In the genomic region with DNA sequence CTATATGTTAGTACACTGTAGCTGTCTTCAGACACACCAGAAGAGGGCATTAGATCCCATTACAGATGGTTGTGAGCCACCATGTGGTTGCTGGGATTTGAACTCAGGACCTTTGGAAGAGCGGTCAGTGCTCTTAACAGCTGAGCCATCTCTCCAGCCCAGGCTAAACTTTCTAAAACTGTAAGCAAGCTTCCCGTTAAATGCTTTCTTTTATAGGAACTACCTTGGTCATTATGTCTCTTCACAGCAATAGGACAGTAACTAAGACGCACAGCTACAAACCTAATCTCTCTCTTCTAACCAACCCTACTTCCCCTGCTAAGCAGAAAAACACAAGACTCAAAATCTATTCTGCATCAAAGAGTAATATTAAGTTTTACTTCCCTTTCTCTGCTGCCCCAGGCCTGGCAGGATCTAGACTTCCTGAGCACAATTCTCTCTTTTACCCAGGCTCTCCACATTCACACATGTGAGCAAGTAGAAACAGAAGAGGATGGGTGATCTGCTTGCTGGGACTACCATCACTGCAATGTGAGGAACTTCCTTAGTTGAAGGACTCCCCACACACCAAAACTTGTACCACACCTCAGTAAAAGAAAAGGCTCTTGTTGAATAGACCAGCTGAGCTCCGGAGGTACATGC, we compare ENCODE assay signal across 8 mouse cellular contexts. TPM values are rescaled to one million over a fixed set of nuclear protein-coding genes. Genes with fewer than 3 reads are reported as not detected.
DNase-seq lines count a peak whose midpoint lies in the region; ATAC-seq and TF ChIP-seq lines count a peak whose summit lies in the region.

No protein-coding gene starts in this region.

- 74% methylated on average over 4 of the region's 4 CpGs for WGBS in lung, postnatal 0 days
- 75% methylated on average over 4 of the region's 4 CpGs for WGBS in forebrain, embryonic 12.5 days
- WGBS in liver, embryonic 12.5 days (ENCODE audit: insufficient replicate concordance), result 71% methylated on average over 4 of the region's 4 CpGs
- 72% methylated on average over 4 of the region's 4 CpGs for WGBS in stomach, embryonic 15.5 days

- no peak overlapping the region for H3K9ac ChIP-seq in lung, postnatal 0 days (replicated peaks; ENCODE audit: low read depth)
- no peak overlapping the region for H3K9ac ChIP-seq in forebrain, embryonic 12.5 days
- peak overlapping the region; percentile 58 for H3K9ac ChIP-seq in liver, embryonic 12.5 days
- H3K9ac ChIP-seq in stomach, embryonic 15.5 days, result no peak overlapping the region

- peak overlapping the region; percentile 49; the same call in 1 of the 2 replicates for H3K27ac ChIP-seq in lung, postnatal 0 days (ENCODE audit: low read length)
- H3K27ac ChIP-seq in forebrain, embryonic 12.5 days, result no peak overlapping the region
- H3K27ac ChIP-seq in liver, embryonic 12.5 days, result peak overlapping the region; percentile 59
- peak overlapping the region; percentile 67 for H3K27ac ChIP-seq in stomach, embryonic 15.5 days

- H3K36me3 ChIP-seq in lung, postnatal 0 days (ENCODE audit: insufficient read depth, low read length), result no peaks in the 10 kb centered on the region
- H3K36me3 ChIP-seq in forebrain, embryonic 12.5 days (replicated peaks), result no peaks in the 10 kb centered on the region
- H3K36me3 ChIP-seq in liver, embryonic 12.5 days, result no peaks in the 10 kb centered on the region
- H3K36me3 ChIP-seq in stomach, embryonic 15.5 days, result no peaks in the 10 kb centered on the region

- no peak overlapping the region for H3K4me3 ChIP-seq in lung, postnatal 0 days (ENCODE audit: low read depth, low read length)
- H3K4me3 ChIP-seq in forebrain, embryonic 12.5 days (replicated peaks), result no peak overlapping the region
- peak overlapping the region; percentile 33 for H3K4me3 ChIP-seq in liver, embryonic 12.5 days
- peak overlapping the region; percentile 22; the same call in 1 of the 2 replicates for H3K4me3 ChIP-seq in stomach, embryonic 15.5 days (replicated peaks)

- TF ChIP-seq EP300 in lung, postnatal 0 days (IDR thresholded peaks at IDR 0.05), result no peak

- no peak for TF ChIP-seq CTCF in lung, postnatal 0 days (IDR thresholded peaks at IDR 0.05)

- no peak; the same call in 1 of the 2 replicates for ATAC-seq in lung, postnatal 0 days
- no peak for ATAC-seq in forebrain, embryonic 12.5 days (ENCODE audit: low FRiP score)
- ATAC-seq in liver, embryonic 12.5 days, result 0 out of 2 replicates have a peak, but pooled peaks have one; percentile 9
- peak; percentile 23; the same call in 1 of the 2 replicates for ATAC-seq in stomach, embryonic 15.5 days (ENCODE audit: insufficient read depth, low FRiP score, low read depth)

- H3K4me1 ChIP-seq in lung, postnatal 0 days (ENCODE audit: insufficient read depth, low read depth, low read length), result no peaks in the 10 kb centered on the region
- H3K4me1 ChIP-seq in forebrain, embryonic 12.5 days, result no peaks in the 10 kb centered on the region
- H3K4me1 ChIP-seq in liver, embryonic 12.5 days, result peaks cover 24% of the 10 kb centered on the region
- peaks cover 4% of the 10 kb centered on the region; the same call in 1 of the 2 replicates for H3K4me1 ChIP-seq in stomach, embryonic 15.5 days

- H3K9me3 ChIP-seq in lung, postnatal 0 days (ENCODE audit: low read length), result no peaks in the 10 kb centered on the region
- no peaks in the 10 kb centered on the region for H3K9me3 ChIP-seq in forebrain, embryonic 12.5 days
- H3K9me3 ChIP-seq in liver, embryonic 12.5 days (replicated peaks), result no peaks in the 10 kb centered on the region
- no peaks in the 10 kb centered on the region for H3K9me3 ChIP-seq in stomach, embryonic 15.5 days

- DNase-seq in lung, postnatal 0 days (ENCODE audit: low spot score), result no peak
- no peak for DNase-seq in lung, adult 18-20 months
- no peak for DNase-seq in layer of hippocampus, postnatal 14 days (ENCODE audit: low spot score in 2 of 2)
- DNase-seq in gastrocnemius, postnatal 25 days, result no peak
- DNase-seq in natural killer cell, adult 2 months (ENCODE audit: low spot score in 2 of 2), result no peak

- H3K27me3 ChIP-seq in lung, postnatal 0 days (replicated peaks; ENCODE audit: insufficient read depth, low read length), result no peaks in the 10 kb centered on the region
- peaks cover 7% of the 10 kb centered on the region; the same call in 1 of the 2 replicates for H3K27me3 ChIP-seq in forebrain, embryonic 12.5 days
- H3K27me3 ChIP-seq in liver, embryonic 12.5 days (replicated peaks), result no peaks in the 10 kb centered on the region
- H3K27me3 ChIP-seq in stomach, embryonic 15.5 days (replicated peaks), result no peaks in the 10 kb centered on the region

- H3K4me2 ChIP-seq in lung, postnatal 0 days (replicated peaks; ENCODE audit: low read depth, low read length), result peak overlapping the region; percentile 29
- H3K4me2 ChIP-seq in forebrain, embryonic 12.5 days, result peak overlapping the region; percentile 34
- H3K4me2 ChIP-seq in liver, embryonic 12.5 days, result peak overlapping the region; percentile 60
- peak overlapping the region; percentile 50 for H3K4me2 ChIP-seq in stomach, embryonic 15.5 days

RNA-seq across cellular contexts. Expression of a gene that starts 10.1 kb away (rescaled TPM):
- polyA plus RNA-seq in lung, postnatal 0 days (2015; fragmentation: Nextera tagmentation; extraction: Ambion mirVana), result 31.1 and 38.2 TPM in 2 replicates
- polyA plus RNA-seq in forebrain, embryonic 12.5 days (2016; fragmentation: Nextera tagmentation; extraction: Ambion mirVana), result 11.2 and 13.8 TPM in 2 replicates
- polyA plus RNA-seq in liver, embryonic 12.5 days (2016; fragmentation: Nextera tagmentation; extraction: Ambion mirVana), result 15.0 and 16.0 TPM in 2 replicates
- polyA plus RNA-seq in stomach, embryonic 15.5 days (2015; fragmentation: Nextera tagmentation; extraction: Ambion mirVana), result 28.8 and 32.1 TPM in 2 replicates
- 1 to 10 TPM; 8.6 to 9.1 TPM for total RNA-seq in layer of hippocampus, postnatal 14 days (2021)
- 10 to 100 TPM; 12.5 to 17.6 TPM for total RNA-seq in gastrocnemius, postnatal 25 days (2021)

RNA-seq across cellular contexts. Expression of a gene that starts 11.8 kb away (rescaled TPM):
- 13.6 and 15.3 TPM in 2 replicates for polyA plus RNA-seq in lung, postnatal 0 days (2015; fragmentation: Nextera tagmentation; extraction: Ambion mirVana)
- 19.9 and 20.5 TPM in 2 replicates for polyA plus RNA-seq in forebrain, embryonic 12.5 days (2016; fragmentation: Nextera tagmentation; extraction: Ambion mirVana)
- 7.7 and 8.1 TPM in 2 replicates for polyA plus RNA-seq in liver, embryonic 12.5 days (2016; fragmentation: Nextera tagmentation; extraction: Ambion mirVana)
- 12.1 and 12.4 TPM in 2 replicates for polyA plus RNA-seq in stomach, embryonic 15.5 days (2015; fragmentation: Nextera tagmentation; extraction: Ambion mirVana)
- 10 to 100 TPM in 1 of 2 experiments, 1 to 10 TPM in 1; 9.1 to 12.0 TPM for total RNA-seq in layer of hippocampus, postnatal 14 days (2021)
- 1 to 10 TPM; 4.9 to 5.1 TPM for total RNA-seq in gastrocnemius, postnatal 25 days (2021)

RNA-seq across cellular contexts. Expression of a gene that starts 13.4 kb away (rescaled TPM):
- polyA plus RNA-seq in lung, postnatal 0 days (2015; fragmentation: Nextera tagmentation; extraction: Ambion mirVana), result 2,921 and 3,267 TPM in 2 replicates
- polyA plus RNA-seq in forebrain, embryonic 12.5 days (2016; fragmentation: Nextera tagmentation; extraction: Ambion mirVana), result 2,598 and 2,922 TPM in 2 replicates
- 2,924 and 3,037 TPM in 2 replicates for polyA plus RNA-seq in liver, embryonic 12.5 days (2016; fragmentation: Nextera tagmentation; extraction: Ambion mirVana)
- polyA plus RNA-seq in stomach, embryonic 15.5 days (2015; fragmentation: Nextera tagmentation; extraction: Ambion mirVana), result 3,689 and 3,942 TPM in 2 replicates
- 1,000 to 10,000 TPM; 1,911 to 2,072 TPM for total RNA-seq in layer of hippocampus, postnatal 14 days (2021)
- 1,000 to 10,000 TPM in 1 of 2 experiments, 100 to 1,000 TPM in 1; 972 to 1,021 TPM for total RNA-seq in gastrocnemius, postnatal 25 days (2021)

RNA-seq across cellular contexts. Expression of a gene that starts 30.0 kb away (rescaled TPM):
- polyA plus RNA-seq in lung, postnatal 0 days (2015; fragmentation: Nextera tagmentation; extraction: Ambion mirVana), result 64.2 and 66.5 TPM in 2 replicates
- 196 and 203 TPM in 2 replicates for polyA plus RNA-seq in forebrain, embryonic 12.5 days (2016; fragmentation: Nextera tagmentation; extraction: Ambion mirVana)
- polyA plus RNA-seq in liver, embryonic 12.5 days (2016; fragmentation: Nextera tagmentation; extraction: Ambion mirVana), result 233 and 242 TPM in 2 replicates
- 213 and 215 TPM in 2 replicates for polyA plus RNA-seq in stomach, embryonic 15.5 days (2015; fragmentation: Nextera tagmentation; extraction: Ambion mirVana)
- 10 to 100 TPM; 72.9 to 74.1 TPM for total RNA-seq in layer of hippocampus, postnatal 14 days (2021)
- total RNA-seq in gastrocnemius, postnatal 25 days (2021), result 10 to 100 TPM; 36.3 to 36.7 TPM

RNA-seq across cellular contexts. Expression of a gene that starts 37.3 kb away (rescaled TPM):
- polyA plus RNA-seq in lung, postnatal 0 days (2015; fragmentation: Nextera tagmentation; extraction: Ambion mirVana), result 5.5 and 5.9 TPM in 2 replicates
- polyA plus RNA-seq in forebrain, embryonic 12.5 days (2016; fragmentation: Nextera tagmentation; extraction: Ambion mirVana), result 2.4 and 2.7 TPM in 2 replicates
- 1.3 and 1.6 TPM in 2 replicates for polyA plus RNA-seq in liver, embryonic 12.5 days (2016; fragmentation: Nextera tagmentation; extraction: Ambion mirVana)
- polyA plus RNA-seq in stomach, embryonic 15.5 days (2015; fragmentation: Nextera tagmentation; extraction: Ambion mirVana), result 3.0 and 3.4 TPM in 2 replicates
- 10 to 100 TPM; 15.5 to 16.2 TPM for total RNA-seq in layer of hippocampus, postnatal 14 days (2021)
- total RNA-seq in gastrocnemius, postnatal 25 days (2021), result 10 to 100 TPM; 20.3 to 38.5 TPM

Comparison
In these comparisons a context has a peak if more than half of its experiments do, and no peak if none do; other contexts are left out.
1. ATAC-seq: peak in liver, embryonic 12.5 days (single experiment) and stomach, embryonic 15.5 days (single experiment); none in lung, postnatal 0 days (single experiment) and forebrain, embryonic 12.5 days (single experiment).
2. H3K4me3 ChIP-seq: peak in liver, embryonic 12.5 days (single experiment) and stomach, embryonic 15.5 days (single experiment); none in lung, postnatal 0 days (single experiment) and forebrain, embryonic 12.5 days (single experiment).
3. Peak in every context shown above with its lines, with median percentiles within 50 percentile points of each other: H3K4me2 ChIP-seq.